Mouse (Mus musculus): ENCODE data around the gene Ssrp1.

DNA sequence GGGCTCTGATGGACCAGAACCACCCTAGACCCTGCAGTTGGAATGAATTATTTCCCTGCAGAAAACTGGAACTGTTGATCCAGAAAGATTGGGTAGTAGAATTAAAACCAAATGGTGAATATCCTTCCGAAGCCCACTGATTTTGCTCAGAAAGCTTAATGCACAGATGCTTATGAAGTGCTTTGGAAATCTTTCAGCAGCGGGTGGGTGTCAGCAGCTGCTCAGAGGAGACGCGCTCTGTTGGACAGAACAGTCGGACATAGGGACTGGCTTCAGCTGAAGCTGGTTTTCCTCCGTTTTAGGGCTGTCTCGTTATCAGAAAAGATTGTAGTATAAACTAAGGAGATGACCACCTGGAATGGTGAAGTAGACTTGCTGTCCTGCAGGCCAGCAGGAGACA lies 6.6 kb downstream of the Ssrp1 start:
- TF ChIP-seq CTCF (IDR thresholded peaks at IDR 0.05; ENCODE audit: low read depth, low read length) (no peak), POLR2A (IDR thresholded peaks at IDR 0.05; ENCODE audit: extremely low read depth, insufficient read depth, low read length) (no peak)
